Mouse (Mus musculus) heart, embryonic 16.5 days (tissue): ENCODE data around the gene Cx3cr1. TPM values are rescaled to one million over a fixed set of nuclear protein-coding genes. Genes with fewer than 3 reads are reported as not detected.

ENCODE experiments used
- ATAC-seq: fragments of 200-750 bp; cut with Nextera tagmentation; replicated peaks from 2 replicates; pipeline ENCODE4 v1.8.0; 2017; ENCODE audit warnings: moderate number of reproducible peaks; ENCODE audit not compliant: insufficient read depth, low FRiP score; ENCODE audit errors: extremely low read depth
- H3K27ac ChIP-seq: fragments of 300-500 bp; sonication (generic); 2 replicates; pipeline ENCODE4 v1.5.1; 2014; ENCODE audit warnings: mild to moderate bottlenecking, low read length, control low read depth, moderate library complexity
- H3K27me3 ChIP-seq: fragments of 300-500 bp; sonication (generic); 2 replicates; pipeline ENCODE4 v1.6.1; 2014; ENCODE audit warnings: low read length, mixed read lengths; ENCODE audit not compliant: control insufficient read depth, insufficient read depth
- H3K36me3 ChIP-seq: fragments of 300-500 bp; sonication (generic); 2 replicates; pipeline ENCODE4 v1.6.1; 2014; ENCODE audit not compliant: control insufficient read depth, insufficient read depth
- H3K4me1 ChIP-seq: fragments of 300-500 bp; sonication (generic); 2 replicates; pipeline ENCODE4 v1.6.1; 2014; ENCODE audit warnings: low read length, mixed read lengths; ENCODE audit not compliant: control insufficient read depth, insufficient read depth
- H3K4me2 ChIP-seq: fragments of 300-500 bp; sonication (generic); 2 replicates; pipeline ENCODE4 v1.6.1; 2014; ENCODE audit warnings: low read depth, mild to moderate bottlenecking, control low read depth, low read length
- H3K4me3 ChIP-seq: fragments of 300-500 bp; sonication (generic); 2 replicates; pipeline ENCODE4 v1.5.1; 2014; ENCODE audit warnings: mild to moderate bottlenecking, control low read depth, low read length
- H3K9ac ChIP-seq: fragments of 300-500 bp; sonication (generic); 2 replicates; pipeline ENCODE4 v1.6.1; 2014; ENCODE audit warnings: low read length, control low read depth
- H3K9me3 ChIP-seq: fragments of 300-500 bp; sonication (generic); replicated peaks from 2 replicates; pipeline ENCODE4 v1.6.1; 2016; ENCODE audit warnings: low read length; ENCODE audit not compliant: control insufficient read depth
- WGBS: fragments of 180-500 bp; shearing (Covaris S2); extraction: QIAGEN DNeasy Blood & Tissue Kit; methylation state at CpG from one replicate; pipeline ENCODE4 v1.1.7; 2014; 5-methylcytosine and 5-hydroxymethylcytosine counted together
- polyA plus RNA-seq: library from polyadenylated mRNA; unstranded; fragments of >200 nt; fragmentation: Nextera tagmentation; extraction: Ambion mirVana; gene quantifications from 2 replicates; pipeline ENCODE4 v1.2.1, GENCODE M21; 2015

The Cx3cr1 gene
- polyA plus RNA-seq, 1 experiment from 2014 or later = 6.1 TPM

GRCm38 (mm10) chr9:120049407-120049806 is 20.3 kb downstream of the Cx3cr1 start:
- H3K36me3 ChIP-seq = no peaks in the 10 kb centered on the region
- no peak overlapping the region for H3K4me2 ChIP-seq
- no peak overlapping the region for H3K9ac ChIP-seq
- no peak overlapping the region for H3K27ac ChIP-seq
- H3K4me1 ChIP-seq = no peaks in the 10 kb centered on the region
- no peaks in the 10 kb centered on the region for H3K27me3 ChIP-seq
- no peaks in the 10 kb centered on the region for H3K9me3 ChIP-seq
- H3K4me3 ChIP-seq = no peak overlapping the region
- no peak for ATAC-seq
- 22% methylated on average over 3 of the region's 3 CpGs for WGBS

DNA sequence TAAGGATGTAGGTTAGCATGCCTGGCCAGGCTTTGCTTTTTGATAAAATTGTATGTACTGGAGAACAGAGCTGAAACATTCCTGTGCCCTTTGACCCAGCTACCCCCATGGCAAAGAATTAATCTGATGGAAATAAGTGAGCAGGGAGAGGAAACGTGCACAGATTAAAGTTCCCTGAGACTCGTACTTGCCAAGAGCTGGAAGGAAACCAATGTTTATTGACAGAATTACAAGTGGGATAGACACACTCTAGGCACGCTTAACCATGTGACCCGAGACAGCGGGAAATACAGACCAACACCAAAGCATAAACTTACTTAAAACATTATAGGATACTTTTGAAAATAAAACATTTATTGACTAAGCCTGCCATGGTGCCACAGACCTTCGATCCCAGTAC is 21.2 kb downstream of the Cx3cr1 start:
- Histone ChIP-seq H3K9me3 (no peaks in the 10 kb centered on the region), H3K4me2 (no peak overlapping the region), H3K4me1 (no peaks in the 10 kb centered on the region), H3K36me3 (no peaks in the 10 kb centered on the region), H3K27me3 (no peaks in the 10 kb centered on the region), H3K9ac (no peak overlapping the region), H3K27ac (no peak overlapping the region), H3K4me3 (no peak overlapping the region)
- 71% methylated on average over 6 of the region's 6 CpGs for WGBS
- ATAC-seq = no peak; the same call in 1 of the 2 replicates

GRCm38 (mm10) chr9:120043115-120043514 is 26.6 kb downstream of the Cx3cr1 start:
- Histone ChIP-seq H3K27ac (no peak overlapping the region), H3K9ac (no peak overlapping the region), H3K4me1 (no peaks in the 10 kb centered on the region), H3K9me3 (peaks cover 6% of the 10 kb centered on the region; the same call in 1 of the 2 replicates), H3K36me3 (no peaks in the 10 kb centered on the region), H3K4me3 (no peak overlapping the region), H3K27me3 (no peaks in the 10 kb centered on the region), H3K4me2 (no peak overlapping the region)
- ATAC-seq = no peak
- 75% methylated on average over 7 of the region's 7 CpGs for WGBS

- H3K27ac ChIP-seq = no peak overlapping the region
- peaks cover 6% of the 10 kb centered on the region; the same call in 1 of the 2 replicates for H3K9me3 ChIP-seq
- 63% methylated on average over 7 of the region's 7 CpGs for WGBS
- no peak overlapping the region for H3K9ac ChIP-seq
- no peak overlapping the region for H3K4me3 ChIP-seq
- H3K4me1 ChIP-seq = no peaks in the 10 kb centered on the region
- H3K4me2 ChIP-seq = no peak overlapping the region
- H3K27me3 ChIP-seq = no peaks in the 10 kb centered on the region
- no peaks in the 10 kb centered on the region for H3K36me3 ChIP-seq
- ATAC-seq = no peak
Observed at GRCm38 (mm10) chr9:120037414-120037813, 32.3 kb downstream of the Cx3cr1 start.

DNA sequence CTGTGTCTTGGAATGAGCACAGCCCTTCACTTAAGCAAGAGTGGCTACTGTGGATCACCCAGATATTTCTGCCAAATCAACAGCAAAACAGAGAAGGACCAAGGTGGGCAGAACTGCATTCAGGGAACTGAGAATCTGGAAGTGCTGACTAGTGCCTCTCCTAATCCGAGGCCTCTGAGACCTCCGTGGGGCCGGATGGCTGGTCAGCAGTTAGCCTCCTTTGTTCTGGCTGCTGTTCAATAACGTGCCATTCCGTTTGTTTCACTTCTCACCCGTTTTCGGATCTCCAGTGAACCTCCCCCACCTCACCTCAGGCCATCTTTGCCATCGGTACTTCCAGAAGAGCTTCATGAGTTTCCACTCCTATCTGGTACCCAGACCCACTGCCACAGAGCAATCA is 35.3 kb downstream of the Cx3cr1 start:
- Histone ChIP-seq H3K27ac (no peak overlapping the region), H3K4me2 (no peak overlapping the region), H3K9me3 (no peaks in the 10 kb centered on the region), H3K9ac (no peak overlapping the region), H3K27me3 (no peaks in the 10 kb centered on the region), H3K4me3 (no peak overlapping the region), H3K36me3 (no peaks in the 10 kb centered on the region), H3K4me1 (no peaks in the 10 kb centered on the region)
- ATAC-seq = no peak
- 74% methylated on average over 8 of the region's 8 CpGs for WGBS

DNA sequence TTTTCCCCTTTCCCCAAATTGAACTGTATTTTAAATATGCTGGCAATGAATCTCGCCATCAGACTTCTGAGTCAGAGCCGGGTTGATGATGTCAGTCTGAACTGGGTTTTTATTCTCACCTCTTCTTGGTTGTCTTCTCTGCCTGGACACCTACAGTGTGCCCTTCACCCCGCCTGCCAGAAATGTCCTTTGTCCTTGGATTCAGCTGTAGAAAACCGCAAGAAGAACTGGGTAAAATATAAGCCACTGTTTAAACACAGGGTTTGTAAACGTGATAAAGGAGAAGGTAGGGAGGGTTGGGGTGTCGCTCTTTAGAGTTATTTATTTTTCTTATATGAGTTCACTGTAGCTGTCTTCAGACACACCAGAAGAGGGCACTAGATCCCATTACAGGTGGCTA is 37.0 kb downstream of the Cx3cr1 start:
- Histone ChIP-seq H3K4me1 (0 out of 2 replicates have a peak, but pooled peaks cover 2% of the 10 kb centered on the region), H3K27ac (no peak overlapping the region), H3K4me2 (no peak overlapping the region), H3K9me3 (no peaks in the 10 kb centered on the region), H3K36me3 (no peaks in the 10 kb centered on the region), H3K9ac (no peak overlapping the region), H3K27me3 (no peaks in the 10 kb centered on the region), H3K4me3 (no peak overlapping the region)
- no peak for ATAC-seq
- 80% methylated on average over 6 of the region's 6 CpGs for WGBS

GRCm38 (mm10) chr9:120030421-120030820 is 39.3 kb downstream of the Cx3cr1 start:
- Histone ChIP-seq H3K4me3 (no peak overlapping the region), H3K36me3 (no peaks in the 10 kb centered on the region), H3K4me1 (peaks cover 17% of the 10 kb centered on the region), H3K9me3 (no peaks in the 10 kb centered on the region), H3K27me3 (no peaks in the 10 kb centered on the region), H3K27ac (no peak overlapping the region), H3K4me2 (no peak overlapping the region), H3K9ac (no peak overlapping the region)
- no peak for ATAC-seq
- WGBS = 73% methylated on average over 10 of the region's 10 CpGs

DNA sequence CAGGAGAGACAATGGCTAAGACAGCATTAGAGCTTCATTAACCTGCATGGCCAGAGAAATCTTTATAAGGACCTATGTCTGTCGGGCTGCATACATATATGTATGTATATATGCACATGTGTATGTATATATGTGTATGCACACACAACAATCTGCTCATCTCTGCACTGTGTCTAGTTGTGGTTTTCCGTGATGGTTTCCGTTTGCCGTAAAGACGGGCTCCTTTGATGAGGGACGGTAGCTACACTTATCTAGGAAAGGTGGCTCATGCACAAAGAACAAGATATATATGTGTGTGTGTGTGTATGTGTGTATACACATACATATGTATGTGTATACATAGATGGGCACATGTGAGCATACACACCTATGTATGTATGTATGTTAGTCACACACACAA is 39.8 kb downstream of the Cx3cr1 start:
- Histone ChIP-seq H3K27me3 (no peaks in the 10 kb centered on the region), H3K4me3 (no peak overlapping the region), H3K4me1 (peaks cover 22% of the 10 kb centered on the region), H3K27ac (no peak overlapping the region), H3K4me2 (no peak overlapping the region), H3K9me3 (no peaks in the 10 kb centered on the region), H3K36me3 (no peaks in the 10 kb centered on the region), H3K9ac (no peak overlapping the region)
- 90% methylated on average over 6 of the region's 6 CpGs for WGBS
- no peak for ATAC-seq

DNA sequence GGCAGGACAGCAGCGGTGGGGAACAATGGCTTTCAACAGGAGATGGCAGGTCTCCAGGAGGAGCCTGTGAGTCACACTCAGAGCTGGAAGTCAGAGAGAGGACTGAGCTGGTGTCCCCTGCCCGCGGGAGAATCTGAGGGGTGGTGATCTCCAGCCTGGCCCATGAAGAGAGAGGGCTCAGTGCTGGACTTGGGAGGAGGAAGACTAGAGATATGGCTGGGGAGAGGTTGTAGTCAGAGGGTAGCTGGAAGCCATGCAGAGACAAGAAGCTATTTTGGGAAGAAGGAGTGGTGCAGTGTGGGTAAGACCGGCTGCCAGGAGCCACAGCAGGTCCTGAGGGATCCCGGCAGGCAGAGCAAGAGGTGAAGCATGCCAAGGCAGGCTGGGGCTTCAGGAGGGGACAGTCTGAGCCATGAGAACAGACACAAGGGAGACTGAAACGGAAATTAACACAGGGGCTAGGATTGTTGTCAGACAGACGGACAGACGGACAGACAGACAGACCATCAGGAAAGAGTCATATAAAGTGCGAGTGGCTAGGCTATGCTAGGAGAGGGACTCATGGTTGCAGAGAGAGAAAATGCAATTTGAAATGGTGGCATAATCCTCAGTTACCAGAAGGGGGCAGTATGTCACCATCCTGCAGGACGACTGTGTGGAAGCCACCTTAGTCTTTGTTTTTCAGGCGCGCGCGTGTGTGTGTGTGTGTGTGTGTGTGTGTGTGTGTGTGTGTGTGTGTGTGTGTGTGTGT is 42.1 kb downstream of the Cx3cr1 start:
- peak overlapping the region; percentile 56 for H3K4me2 ChIP-seq
- WGBS = 8% methylated on average over 14 of the region's 14 CpGs
- no peaks in the 10 kb centered on the region for H3K9me3 ChIP-seq
- H3K4me1 ChIP-seq = peaks cover 30% of the 10 kb centered on the region
- H3K9ac ChIP-seq = peak overlapping the region; percentile 53
- peak overlapping the region; percentile 35 for H3K4me3 ChIP-seq
- ATAC-seq = peak; percentile 85
- no peaks in the 10 kb centered on the region for H3K27me3 ChIP-seq
- no peaks in the 10 kb centered on the region for H3K36me3 ChIP-seq
- peak overlapping the region; percentile 98 for H3K27ac ChIP-seq
